Mouse (Mus musculus) macrophage (primary cell): ENCODE data around the gene Naa60. TPM values are rescaled to one million over a fixed set of nuclear protein-coding genes. Genes with fewer than 3 reads are reported as not detected.

Experiments used
- H3K27ac ChIP-seq: fragments of 350-480 bp; formaldehyde crosslinking; 2 replicates; pipeline ENCODE4 v1.9.0; 2021
- H3K36me3 ChIP-seq: fragments of 350-480 bp; formaldehyde crosslinking; 2 replicates; pipeline ENCODE4 v1.9.0; 2021; ENCODE audit errors: inconsistent target
- H3K4me3 ChIP-seq: fragments of 350-480 bp; formaldehyde crosslinking; 2 replicates; pipeline ENCODE4 v1.9.0; 2021; ENCODE audit errors: inconsistent target
- H3K79me2 ChIP-seq: fragments of 350-480 bp; formaldehyde crosslinking; 2 replicates; pipeline ENCODE4 v1.9.0; 2021; ENCODE audit errors: inconsistent target
- WGBS: methylation state at CpG from one replicate; pipeline ENCODE4 v1.1.7; 2026; ENCODE audit warnings: inconsistent platforms; ENCODE audit not compliant: missing documents; 5-methylcytosine and 5-hydroxymethylcytosine counted together
- polyA plus RNA-seq: library from polyadenylated mRNA; stranded (reverse); fragments of 250-400 nt; gene quantifications from 3 replicates; pipeline ENCODE4 v1.2.4, GENCODE M21; 2018; ENCODE audit warnings: inconsistent platforms

Gene Naa60
- polyA plus RNA-seq, 1 experiment from 2014 or later = 107 TPM

- Histone ChIP-seq H3K27ac (peak within 1 kb of the TSS; percentile 64), H3K36me3 (peaks cover 9% of the 10 kb centered on the region), H3K79me2 (no peaks in the 10 kb centered on the region), H3K4me3 (peak within 1 kb of the TSS; percentile 69)
- under 1% methylated on average over 33 of the region's 33 CpGs for WGBS
Observed at GRCm38 (mm10) chr16:3908537-3909111, 36.4 kb downstream of the Naa60 start, which contains the start of the genes 1700037C18Rik and Cluap1. Gene 1700037C18Rik, minus strand, starts transcription at chr16:3908689. Gene Cluap1, plus strand, starts transcription at chr16:3908801.

GRCm38 (mm10) chr16:3909118-3909517 lies 36.9 kb downstream of the Naa60 start:
- 0 out of 2 replicates have a peak overlapping the region, but pooled peaks have one; percentile 64 for H3K27ac ChIP-seq
- peaks cover 8% of the 10 kb centered on the region; the same call in 1 of the 2 replicates for H3K36me3 ChIP-seq
- H3K4me3 ChIP-seq = peak overlapping the region; percentile 69
- under 1% methylated on average over 20 of the region's 20 CpGs for WGBS
- H3K79me2 ChIP-seq = no peaks in the 10 kb centered on the region

- no peak overlapping the region for H3K4me3 ChIP-seq
- peaks cover 18% of the 10 kb centered on the region for H3K36me3 ChIP-seq
- WGBS = 94% methylated on average over 2 of the region's 2 CpGs
- no peaks in the 10 kb centered on the region for H3K79me2 ChIP-seq
- no peak overlapping the region for H3K27ac ChIP-seq
Observed at GRCm38 (mm10) chr16:3920756-3921155, 48.6 kb downstream of the Naa60 start.

- H3K36me3 ChIP-seq = peaks cover 18% of the 10 kb centered on the region
- 96% methylated on average over 3 of the region's 3 CpGs for WGBS
- no peak overlapping the region for H3K4me3 ChIP-seq
- H3K27ac ChIP-seq = no peak overlapping the region
- no peaks in the 10 kb centered on the region for H3K79me2 ChIP-seq
Observed at GRCm38 (mm10) chr16:3923515-3923914, 51.3 kb downstream of the Naa60 start.

- Histone ChIP-seq H3K79me2 (no peaks in the 10 kb centered on the region), H3K4me3 (no peak overlapping the region), H3K36me3 (peaks cover 18% of the 10 kb centered on the region), H3K27ac (no peak overlapping the region)
- WGBS = 92% methylated on average over 4 of the region's 4 CpGs
Observed at GRCm38 (mm10) chr16:3923966-3924365, 51.8 kb downstream of the Naa60 start.

- Histone ChIP-seq H3K27ac (peak overlapping the region; percentile 57), H3K79me2 (no peaks in the 10 kb centered on the region), H3K4me3 (no peak overlapping the region), H3K36me3 (peaks cover 18% of the 10 kb centered on the region)
- WGBS = 69% methylated on average over 1 of the region's 1 CpGs
Observed at GRCm38 (mm10) chr16:3928582-3928981, 56.4 kb downstream of the Naa60 start.

- no peak overlapping the region for H3K4me3 ChIP-seq
- H3K79me2 ChIP-seq = no peaks in the 10 kb centered on the region
- peaks cover 12% of the 10 kb centered on the region for H3K36me3 ChIP-seq
- 37% methylated on average over 7 of the region's 7 CpGs for WGBS
- H3K27ac ChIP-seq = peak overlapping the region; percentile 57
Observed at GRCm38 (mm10) chr16:3929151-3929550, 57.0 kb downstream of the Naa60 start.

GRCm38 (mm10) chr16:3933536-3933935 lies 61.4 kb downstream of the Naa60 start:
- peaks cover 9% of the 10 kb centered on the region for H3K36me3 ChIP-seq
- WGBS = 66% methylated on average over 6 of the region's 6 CpGs

GRCm38 (mm10) chr16:3934091-3934490 lies 61.9 kb downstream of the Naa60 start:
- Histone ChIP-seq H3K27ac (no peak overlapping the region), H3K79me2 (no peaks in the 10 kb centered on the region), H3K4me3 (no peak overlapping the region), H3K36me3 (peaks cover 9% of the 10 kb centered on the region)
- WGBS = 100% methylated on average over 1 of the region's 1 CpGs

More at GRCm38 (mm10) chr16:3933536-3933935, 61.4 kb downstream of the Naa60 start:
- Histone ChIP-seq H3K4me3 (no peak overlapping the region), H3K27ac (no peak overlapping the region), H3K79me2 (no peaks in the 10 kb centered on the region)

- Histone ChIP-seq H3K27ac (no peak overlapping the region), H3K4me3 (no peak overlapping the region), H3K36me3 (peaks cover 9% of the 10 kb centered on the region), H3K79me2 (no peaks in the 10 kb centered on the region)
- WGBS = 78% methylated on average over 4 of the region's 4 CpGs
Observed at GRCm38 (mm10) chr16:3934701-3935100, 62.5 kb downstream of the Naa60 start.

- H3K4me3 ChIP-seq = no peak overlapping the region
- H3K79me2 ChIP-seq = no peaks in the 10 kb centered on the region
- H3K27ac ChIP-seq = no peak overlapping the region
- H3K36me3 ChIP-seq = peaks cover 19% of the 10 kb centered on the region; the same call in 1 of the 2 replicates
- WGBS = 81% methylated on average over 1 of the region's 1 CpGs
Observed at GRCm38 (mm10) chr16:3951141-3951540, 79.0 kb downstream of the Naa60 start.

Other genes starting within 250 kb of the Naa60 start
- 2.8 to 7.3 TPM (median 3.5 TPM) in 3 replicates for gene Mefv, start 154.3 kb upstream of the Naa60 start, polyA plus RNA-seq
- gene Zfp263, start 128.3 kb upstream of the Naa60 start, polyA plus RNA-seq = 33.4 to 51.2 TPM (median 45.8 TPM) in 3 replicates
- gene Olfr15, start 41.5 kb upstream of the Naa60 start, polyA plus RNA-seq = not detected in 3 replicates
- gene Zfp174, start 25.1 kb upstream of the Naa60 start, polyA plus RNA-seq = 0.63 to 0.84 TPM (median 0.82 TPM) in 3 replicates
- 4.2 to 8.0 TPM (median 6.2 TPM) in 3 replicates for gene Zfp597, start 12.2 kb downstream of the Naa60 start, polyA plus RNA-seq
- gene Gm20695, start 12.3 kb downstream of the Naa60 start, polyA plus RNA-seq = 1.2 TPM in 1 of 3 replicates, not detected in the others
- gene 1700037C18Rik, start 36.3 kb downstream of the Naa60 start, polyA plus RNA-seq = 1.4 to 3.0 TPM (median 2.9 TPM) in 3 replicates
- gene Cluap1, start 36.4 kb downstream of the Naa60 start, polyA plus RNA-seq = 6.1 to 9.4 TPM (median 7.9 TPM) in 3 replicates
- 4.1 to 9.1 TPM (median 5.7 TPM) in 3 replicates for gene Nlrc3, start 104.3 kb downstream of the Naa60 start, polyA plus RNA-seq
- 16.9 to 28.0 TPM (median 25.8 TPM) in 3 replicates for gene Slx4, start 131.4 kb downstream of the Naa60 start, polyA plus RNA-seq
- not detected in 3 replicates for gene Dnase1, start 164.6 kb downstream of the Naa60 start, polyA plus RNA-seq
- gene Trap1, start 205.5 kb downstream of the Naa60 start, polyA plus RNA-seq = 39.0 to 64.9 TPM (median 52.6 TPM) in 3 replicates